Mouse (Mus musculus): Measurements from ENCODE around the gene Cdh16.
A peak's percentile ranks its signal among the peaks of the same experiment; 100 is the strongest.

The Cdh16 gene

DNA sequence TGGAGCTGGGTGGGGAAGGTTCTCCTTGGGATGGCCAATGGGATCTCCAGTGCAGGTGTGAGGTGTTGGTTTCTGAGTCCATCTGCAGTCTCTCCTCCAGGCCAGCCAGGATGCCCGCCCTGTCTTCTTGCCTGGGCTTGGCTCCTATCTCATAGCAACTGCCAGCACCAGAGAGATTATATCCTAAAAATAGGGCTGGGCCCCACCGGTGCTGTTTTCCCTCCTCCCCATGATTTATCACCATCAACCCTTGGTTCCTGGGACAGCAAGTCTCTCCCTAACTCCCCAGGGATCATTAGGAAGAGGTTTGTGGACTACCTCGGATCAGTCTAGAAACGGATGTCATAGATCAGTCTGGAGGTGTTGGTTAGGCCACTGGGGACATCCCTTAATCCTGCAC is 11.1 kb downstream of the Cdh16 start:
- DNase-seq (ENCODE audit: low read depth in 1 of 2, low spot score in 2 of 2): no peak

DNA sequence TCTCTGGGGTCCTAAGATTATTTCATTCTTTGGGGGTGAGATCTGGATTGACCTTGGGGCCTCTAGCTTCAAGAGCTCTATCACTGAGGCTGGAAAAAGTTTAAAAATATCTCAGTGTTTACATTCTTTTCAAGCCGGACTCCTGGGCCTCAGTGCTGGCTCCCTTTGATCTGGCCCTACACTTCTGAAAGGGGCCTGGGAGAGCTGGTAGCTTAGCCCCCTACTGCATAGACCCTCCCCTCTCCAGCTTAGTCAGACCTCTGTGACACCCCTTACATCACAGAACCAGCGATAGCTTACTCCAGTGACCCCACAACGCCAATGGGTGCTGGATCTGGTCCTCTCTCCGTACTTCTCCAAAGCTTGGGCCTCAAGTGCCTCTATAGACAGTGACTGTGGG is 12.6 kb downstream of the Cdh16 start:
- no peak for DNase-seq (ENCODE audit: low read depth in 1 of 2, low spot score in 2 of 2)

DNA sequence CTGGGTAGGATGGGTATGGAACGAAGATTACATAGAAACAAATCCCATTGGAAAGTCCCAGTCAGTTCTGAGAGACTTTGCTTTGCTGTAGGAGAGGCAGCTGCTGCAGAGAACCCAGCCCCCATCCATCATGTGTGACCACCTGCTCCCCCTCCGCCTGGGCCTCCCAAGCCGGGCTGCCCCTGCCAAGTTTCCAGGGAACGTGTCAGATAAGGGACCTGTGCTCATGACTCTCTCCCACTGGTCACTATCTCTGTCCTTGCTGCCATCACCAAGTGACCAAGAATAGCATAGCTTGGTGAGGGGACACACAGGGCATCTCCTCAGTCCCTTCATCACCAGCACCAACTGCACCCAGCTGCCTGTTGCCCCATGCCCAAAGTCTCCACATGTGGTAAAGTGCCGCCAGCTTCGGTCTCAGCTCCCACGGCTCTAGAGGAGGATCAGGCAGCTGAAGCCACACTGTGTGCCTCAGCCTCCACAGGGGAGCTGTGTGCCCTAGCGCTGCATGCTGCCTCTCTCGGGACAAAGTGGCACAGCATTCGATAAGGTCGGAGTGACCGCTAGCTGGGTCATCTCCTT is 13.9 kb downstream of the Cdh16 start:
- DNase-seq (ENCODE audit: low read depth in 1 of 2, low spot score in 2 of 2): no peak

DNA sequence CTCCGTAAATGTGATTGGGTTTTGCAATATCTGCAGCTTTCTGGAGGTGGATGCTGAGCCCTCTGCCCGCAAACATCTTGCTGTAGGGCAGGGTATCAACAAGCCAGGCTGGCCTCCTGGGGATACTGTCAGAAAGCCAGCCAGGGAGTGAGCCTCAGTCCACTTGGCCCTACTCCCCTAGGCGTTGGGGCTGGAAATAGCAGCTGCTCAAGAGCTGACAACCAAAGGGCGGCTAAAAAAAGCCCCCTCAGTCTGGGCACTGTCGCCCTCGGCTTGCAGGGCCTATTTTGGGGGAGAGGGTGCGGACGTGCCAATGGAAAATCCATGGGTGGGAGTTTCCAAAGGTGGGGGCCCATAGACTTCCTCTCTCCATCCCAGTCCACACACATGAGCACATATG is 15.0 kb downstream of the Cdh16 start:
- no peak for DNase-seq (ENCODE audit: low read depth in 1 of 2, low spot score in 2 of 2)

DNA sequence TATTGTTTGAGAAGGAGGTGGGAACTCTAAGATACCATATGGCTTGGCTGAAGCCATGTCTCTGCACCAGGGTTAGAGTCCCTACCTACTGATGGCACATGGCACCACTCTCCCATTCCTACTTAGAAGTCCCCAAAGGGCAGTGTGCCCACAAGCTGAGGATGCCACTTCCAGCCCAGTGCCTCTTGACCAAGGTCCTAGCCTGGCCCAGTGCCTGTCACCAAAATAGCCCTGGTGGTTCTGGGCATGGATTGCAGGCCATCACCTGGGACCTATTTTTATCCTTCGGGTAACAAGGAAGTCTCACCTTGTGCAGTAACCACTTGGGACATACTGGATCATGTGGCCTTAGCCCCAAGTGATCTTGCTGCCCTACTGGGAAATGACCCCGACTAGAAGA is 16.3 kb downstream of the Cdh16 start:
- DNase-seq (ENCODE audit: low read depth in 1 of 2, low spot score in 2 of 2): no peak

DNA sequence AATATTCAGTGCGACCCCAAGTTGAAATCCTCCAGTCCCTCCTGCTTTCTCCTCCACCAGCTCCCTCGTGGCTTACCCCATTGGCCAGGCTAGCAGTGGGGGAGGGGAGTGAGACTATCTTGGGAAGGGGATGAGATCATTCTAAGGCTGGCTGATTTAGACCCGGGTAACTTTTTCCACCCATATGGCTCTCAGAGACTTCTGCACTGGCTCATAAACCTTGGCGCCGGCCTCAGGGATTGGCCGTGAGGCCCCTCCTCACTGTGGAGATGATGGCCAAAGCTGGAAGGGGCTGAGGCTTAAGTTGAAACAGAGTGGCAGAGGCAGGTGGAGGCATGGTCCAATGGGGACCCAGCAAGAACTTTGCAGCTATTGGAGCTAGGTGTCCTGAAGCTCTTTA is 17.9 kb downstream of the Cdh16 start:
- no peak for DNase-seq (ENCODE audit: low read depth in 1 of 2, low spot score in 2 of 2)

DNA sequence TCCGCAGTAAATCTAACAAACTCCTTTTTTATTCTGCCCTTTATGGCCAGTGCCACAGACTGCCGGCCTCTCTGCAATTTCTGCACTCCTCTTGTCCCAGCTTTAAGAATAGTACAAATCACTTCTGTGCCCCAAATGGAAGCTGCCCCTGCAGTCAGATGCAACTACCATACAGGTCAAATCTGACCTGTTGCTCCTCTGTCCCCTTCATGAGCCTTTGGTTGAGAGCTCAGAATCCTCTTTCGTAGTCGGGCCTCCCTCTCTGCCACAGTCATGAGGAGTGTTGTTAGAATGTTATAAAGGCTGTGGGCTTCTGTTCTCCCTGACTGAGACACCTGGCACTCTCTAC is 21.0 kb downstream of the Cdh16 start:
- DNase-seq (ENCODE audit: low read depth in 1 of 2, low spot score in 2 of 2): no peak

DNA sequence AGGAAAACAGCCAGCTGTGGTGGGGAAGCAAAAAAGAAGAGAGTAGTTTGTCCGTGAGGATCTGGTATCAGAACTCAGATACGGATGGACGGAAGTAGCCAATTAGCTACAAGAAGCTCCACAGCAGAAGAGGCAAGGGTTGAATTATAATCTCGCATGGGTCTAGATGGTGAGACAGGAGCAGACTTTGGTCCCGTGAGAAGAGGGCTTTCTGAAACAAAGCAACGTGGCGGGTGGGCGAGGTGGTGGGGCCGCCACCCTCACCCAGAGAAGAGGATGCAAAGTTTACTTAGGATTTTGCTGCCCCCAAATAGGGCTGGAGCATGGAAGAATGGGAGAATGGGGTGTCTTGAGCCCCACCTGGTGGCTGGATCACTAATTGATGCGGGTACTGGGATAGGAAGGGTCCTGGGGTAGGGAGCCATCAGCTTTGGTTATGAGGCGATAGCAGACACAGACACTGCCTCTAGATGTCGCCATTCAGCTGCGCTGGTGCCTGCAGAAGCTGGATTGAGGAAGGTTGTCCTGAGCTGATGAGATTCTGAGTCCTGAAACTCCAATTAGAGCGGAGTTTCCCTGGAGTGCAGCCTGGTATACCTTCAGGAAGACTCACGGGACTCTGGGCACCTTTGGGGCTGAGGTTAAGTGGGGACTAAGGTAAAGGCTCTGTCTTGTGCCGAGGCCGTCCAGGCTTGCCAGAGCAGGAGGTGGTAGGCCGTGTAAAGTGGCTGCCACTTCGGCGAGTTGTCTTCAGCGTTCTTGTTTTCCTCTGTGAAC is 21.5 kb downstream of the Cdh16 start:
- DNase-seq (ENCODE audit: low read depth in 1 of 2, low spot score in 2 of 2): peak; percentile 42 to 50

DNA sequence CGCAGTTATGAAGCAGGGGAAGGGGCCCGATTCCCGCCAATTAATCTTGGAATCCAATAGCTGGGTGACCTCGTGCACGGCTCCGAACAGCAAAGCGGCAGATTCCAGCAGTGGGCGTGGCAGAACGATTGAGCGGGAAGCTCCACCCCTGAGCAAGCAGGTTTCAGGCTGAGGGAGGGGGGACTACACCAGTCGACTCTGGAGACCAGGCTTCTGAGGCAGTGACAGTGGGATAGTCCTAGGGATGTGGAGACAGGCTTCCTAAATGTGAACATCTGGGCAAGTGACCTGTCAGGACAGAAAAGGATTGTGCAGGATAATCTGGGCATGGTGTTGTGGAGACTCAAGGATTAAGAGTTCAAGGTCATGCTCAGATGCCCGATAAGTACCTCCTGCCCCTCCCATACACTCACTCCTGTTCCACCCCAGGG is 22.2 kb downstream of the Cdh16 start:
- no peak for DNase-seq (ENCODE audit: low read depth in 1 of 2, low spot score in 2 of 2)

DNA sequence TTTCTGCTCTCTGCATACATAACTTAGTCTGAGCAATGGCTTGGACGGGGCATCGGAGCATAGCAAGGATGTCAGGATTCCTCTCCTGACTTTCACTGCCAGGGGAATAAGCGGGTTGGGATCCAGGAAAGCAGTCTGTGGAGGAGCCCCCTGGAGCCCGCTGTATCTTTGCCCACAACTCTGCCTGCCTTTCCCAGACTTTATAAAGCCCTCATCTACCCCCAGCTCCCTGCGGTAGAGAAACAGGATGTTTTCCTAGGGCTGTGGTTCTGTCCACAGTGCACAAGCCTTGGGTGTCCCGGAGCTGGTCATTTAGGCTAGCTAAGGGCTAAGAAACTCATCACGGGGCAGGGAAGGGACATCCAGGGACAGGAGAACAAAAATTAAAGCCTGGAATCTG is 22.8 kb downstream of the Cdh16 start:
- DNase-seq (ENCODE audit: low read depth in 1 of 2, low spot score in 2 of 2): no peak

DNA sequence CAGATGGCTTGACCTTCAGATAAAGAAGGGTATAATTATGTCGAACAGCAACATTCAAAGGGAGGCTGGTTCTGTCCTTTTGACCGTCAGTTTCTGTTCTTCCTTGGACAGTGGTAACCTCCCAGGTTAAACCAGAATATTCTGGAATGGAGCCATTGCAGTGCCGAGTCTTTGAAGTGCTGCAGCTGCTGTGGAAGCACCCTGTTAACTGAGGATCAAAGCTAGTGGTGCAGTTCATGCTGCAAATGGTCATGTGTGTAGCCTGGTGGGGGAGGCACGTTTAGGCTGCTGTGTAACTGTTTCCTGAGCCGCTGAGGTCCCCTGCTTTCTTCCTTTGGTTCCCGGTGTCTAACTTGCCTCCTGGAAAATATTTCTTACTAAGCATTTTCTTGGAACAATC is 25.7 kb downstream of the Cdh16 start:
- no peak for DNase-seq (ENCODE audit: low read depth in 1 of 2, low spot score in 2 of 2)

DNA sequence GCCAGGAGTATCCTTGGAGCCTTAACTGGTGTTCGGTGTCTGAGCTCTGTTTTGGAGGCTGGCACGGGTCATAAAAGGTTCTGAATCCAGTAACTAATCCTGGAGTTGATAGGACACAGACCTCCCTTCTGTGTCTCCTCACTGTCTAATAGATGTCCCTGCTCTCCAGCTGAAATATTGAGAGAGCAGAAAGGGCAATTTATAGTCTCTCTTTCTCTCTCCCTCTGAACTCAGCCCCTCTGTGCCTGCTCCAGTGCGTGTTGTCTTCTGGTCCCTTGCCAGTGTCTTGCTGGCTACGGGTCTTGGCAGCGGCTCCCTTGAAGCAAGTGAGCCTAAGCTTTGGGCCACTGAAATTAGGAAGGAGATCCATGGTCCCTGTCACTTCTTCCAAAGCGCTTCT is 26.5 kb downstream of the Cdh16 start:
- no peak for DNase-seq (ENCODE audit: low read depth in 1 of 2, low spot score in 2 of 2)

DNA sequence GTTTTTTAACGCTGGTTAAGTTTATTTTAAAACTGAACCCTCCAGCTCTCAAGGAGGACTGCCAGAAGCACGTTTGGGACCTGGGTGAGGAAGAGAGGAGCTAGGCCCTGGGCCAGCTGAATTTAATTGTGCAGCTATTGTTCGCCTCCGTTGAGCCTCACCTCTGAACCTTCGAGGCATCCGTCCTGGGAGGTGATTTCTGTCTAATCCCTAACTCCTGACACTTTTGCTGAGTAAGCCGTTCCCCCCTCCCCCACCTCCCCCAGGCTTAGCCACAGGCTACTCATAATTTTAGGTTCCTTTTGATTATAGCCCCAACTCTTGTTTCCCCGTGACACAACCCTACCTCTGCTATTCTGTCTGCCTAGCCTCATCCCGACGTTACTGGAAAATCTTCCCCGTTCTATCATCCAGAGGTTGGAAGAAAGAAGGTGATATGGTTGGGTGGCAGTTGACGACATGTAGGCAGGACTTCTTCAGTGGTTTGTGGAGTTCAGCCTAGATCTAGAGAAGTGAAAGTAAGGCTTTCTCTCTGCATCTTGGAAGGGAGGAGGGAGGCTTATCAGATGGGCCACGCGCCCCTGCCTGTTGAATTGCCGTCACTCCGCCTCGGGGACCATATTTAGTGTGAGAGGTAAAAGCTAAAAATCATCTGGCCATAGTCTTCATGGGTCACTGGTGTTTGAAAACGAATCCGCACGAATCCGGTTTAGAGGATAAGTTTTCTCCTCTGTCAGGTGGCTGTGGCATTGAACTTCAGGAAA is 28.2 kb downstream of the Cdh16 start:
- DNase-seq (ENCODE audit: low read depth in 1 of 2, low spot score in 2 of 2): no peak

DNA sequence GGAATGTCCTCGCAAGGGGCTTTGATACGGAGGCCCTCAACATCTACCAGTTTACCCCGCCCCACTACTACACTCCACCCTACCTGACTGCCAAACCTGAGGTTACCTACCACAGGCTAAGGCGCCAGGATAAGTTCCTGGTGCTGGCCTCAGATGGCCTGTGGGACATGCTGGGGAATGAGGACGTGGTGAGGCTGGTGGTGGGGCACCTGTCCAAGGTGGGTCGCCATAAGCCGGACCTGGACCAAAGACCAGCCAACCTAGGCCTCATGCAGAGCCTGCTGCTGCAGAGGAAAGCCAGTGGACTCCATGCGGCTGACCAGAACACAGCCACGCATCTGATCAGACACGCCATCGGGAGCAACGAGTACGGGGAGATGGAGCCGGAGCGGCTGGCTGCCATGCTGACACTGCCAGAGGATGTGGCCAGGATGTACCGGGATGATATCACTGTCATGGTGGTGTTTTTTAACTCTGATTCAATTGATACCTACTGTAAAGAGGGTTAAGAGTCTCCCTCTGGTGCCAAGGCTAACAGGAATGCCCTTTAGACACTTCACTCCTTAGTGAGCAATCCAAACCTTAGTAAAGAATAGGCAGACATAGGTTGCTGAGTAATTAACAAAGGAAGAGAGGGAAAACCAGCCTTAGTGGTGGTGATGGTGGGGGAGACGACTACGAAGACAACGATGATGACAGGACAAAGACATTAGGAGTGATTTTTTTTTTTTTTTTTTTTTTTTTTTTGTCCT is 29.4 kb downstream of the Cdh16 start:
- no peak for DNase-seq (ENCODE audit: low read depth in 1 of 2, low spot score in 2 of 2)

DNA sequence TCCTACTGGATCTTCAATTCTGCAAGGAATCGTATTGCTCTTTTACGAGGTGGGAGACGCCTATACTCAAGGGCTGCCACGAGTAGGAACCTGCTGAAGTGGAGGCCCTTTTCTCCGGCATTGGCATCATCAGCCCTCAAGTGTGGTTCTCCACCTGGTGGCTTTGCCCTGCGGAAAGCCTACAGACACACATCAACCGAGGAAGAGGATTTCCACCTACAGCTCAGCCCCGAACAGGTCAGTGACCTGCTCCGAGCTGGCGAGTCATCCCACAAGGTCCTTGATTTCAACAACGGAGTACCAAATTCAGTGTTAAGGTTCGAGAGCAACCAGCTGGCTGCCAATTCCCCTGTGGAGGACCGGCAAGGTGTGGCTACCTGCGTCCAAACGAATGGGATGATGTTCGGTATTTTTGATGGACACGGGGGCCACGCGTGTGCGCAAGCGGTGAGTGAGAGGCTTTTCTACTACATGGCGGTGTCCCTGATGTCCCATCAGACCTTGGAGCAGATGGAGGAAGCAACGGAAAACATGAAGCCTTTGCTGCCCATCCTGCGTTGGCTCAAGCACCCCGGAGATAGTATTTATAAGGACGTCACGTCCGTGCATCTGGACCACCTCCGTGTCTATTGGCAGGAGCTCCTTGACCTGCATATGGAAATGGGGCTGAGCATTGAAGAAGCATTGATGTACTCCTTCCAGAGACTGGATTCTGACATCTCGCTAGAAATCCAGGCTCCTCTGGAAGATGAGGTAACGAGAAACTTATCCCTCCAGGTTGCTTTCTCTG is 30.5 kb downstream of the Cdh16 start:
- DNase-seq (ENCODE audit: low read depth in 1 of 2, low spot score in 2 of 2): no peak

DNA sequence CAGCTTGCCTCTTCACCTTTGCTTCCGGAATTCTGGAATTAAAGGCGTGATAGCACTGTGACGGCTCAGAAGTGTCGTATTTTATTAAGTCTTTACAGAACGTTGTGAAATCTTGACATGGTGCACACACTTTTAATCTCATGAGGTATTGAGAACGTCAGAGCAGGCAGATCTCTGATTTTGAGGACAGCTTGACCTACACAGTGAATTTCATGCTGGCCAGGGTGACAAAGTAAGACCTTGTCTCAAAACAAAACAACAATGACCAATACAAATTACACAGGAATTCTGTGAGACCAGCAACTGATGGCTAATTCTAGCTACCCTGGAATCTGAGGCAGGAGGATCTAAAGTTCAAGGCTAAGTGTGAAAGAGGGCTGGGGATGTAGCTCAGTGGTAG is 31.6 kb downstream of the Cdh16 start:
- DNase-seq (ENCODE audit: low read depth in 1 of 2, low spot score in 2 of 2): no peak

DNA sequence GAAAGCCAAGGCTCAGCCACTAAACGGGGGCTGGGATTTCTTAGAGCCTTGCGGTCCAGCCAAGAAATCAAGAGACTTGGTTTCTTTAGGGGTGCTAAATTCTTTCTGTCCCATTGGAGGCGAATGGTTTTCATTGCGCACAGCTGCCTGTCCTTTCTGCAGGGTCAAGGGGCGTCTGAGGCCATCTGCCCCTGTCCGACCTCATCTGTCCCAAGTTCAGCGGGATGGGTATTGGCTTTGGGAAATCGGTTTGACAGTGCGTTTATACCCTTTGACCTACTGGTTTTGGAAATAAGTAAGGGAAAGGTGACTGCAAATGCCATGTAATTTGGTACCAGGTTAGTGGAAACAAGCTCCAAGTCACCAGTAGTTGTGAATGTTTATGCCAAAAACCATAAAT is 32.3 kb downstream of the Cdh16 start:
- no peak for DNase-seq (ENCODE audit: low read depth in 1 of 2, low spot score in 2 of 2)

DNA sequence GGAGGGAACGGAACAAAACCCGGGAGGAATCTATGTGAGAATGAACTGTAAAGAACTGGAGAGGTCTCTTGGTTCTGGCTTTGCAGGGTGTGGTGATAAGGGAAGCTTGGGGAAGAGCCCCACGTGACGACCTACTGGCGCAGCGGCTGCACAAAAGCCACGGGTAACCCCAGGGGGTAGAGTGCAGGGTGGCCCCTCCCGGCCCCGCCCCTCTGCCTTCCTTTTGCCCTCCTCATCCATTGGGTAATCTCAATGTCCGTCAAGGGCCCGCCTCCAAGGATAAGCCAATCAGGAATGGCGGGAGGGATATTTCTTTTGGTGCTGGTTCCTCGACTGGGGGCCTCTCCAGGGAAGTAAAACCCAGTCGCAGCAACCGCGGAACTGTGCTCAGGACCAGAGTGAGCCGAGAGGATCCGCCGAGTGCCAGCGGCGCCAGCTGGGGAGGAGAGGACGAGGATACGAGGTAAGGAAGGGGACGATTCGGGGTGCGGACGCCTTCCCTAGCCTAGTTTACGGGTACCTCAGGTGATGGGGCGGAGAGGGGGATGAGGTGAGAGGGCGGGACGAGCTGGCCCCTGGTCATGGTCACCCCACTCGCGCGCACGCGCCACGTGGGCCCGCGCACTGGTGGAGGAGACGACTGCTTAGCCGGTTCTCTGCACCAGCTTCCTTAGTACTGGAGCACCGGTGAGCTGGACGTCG is 32.9 kb downstream of the Cdh16 start, which contains the start of gene Pdp2:
Gene Pdp2 (plus strand): TSS at position 319 of the 702 bp plus-strand sequence.
- DNase-seq (ENCODE audit: low read depth in 1 of 2, low spot score in 2 of 2): peak; percentile 68 to 79

DNA sequence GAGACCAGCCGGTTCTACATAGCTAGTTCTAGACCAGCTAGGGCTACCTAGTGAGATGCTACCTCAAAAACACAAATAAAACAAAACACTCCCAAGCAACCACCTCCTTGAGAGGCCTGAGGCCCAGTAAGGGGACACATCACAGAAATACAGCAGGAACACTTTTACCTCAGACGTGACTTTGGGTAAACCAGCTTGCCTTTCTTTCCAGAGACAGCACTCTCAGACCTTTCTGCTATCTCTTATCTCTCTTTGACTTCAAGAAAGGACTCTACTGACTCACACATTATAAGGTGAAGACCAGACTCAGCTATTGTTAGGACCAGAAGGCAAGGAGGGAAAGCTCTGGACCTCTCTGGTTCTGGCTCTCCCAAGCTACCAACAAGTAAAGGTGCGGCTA is 33.9 kb downstream of the Cdh16 start:
- no peak for DNase-seq (ENCODE audit: low read depth in 1 of 2, low spot score in 2 of 2)

DNA sequence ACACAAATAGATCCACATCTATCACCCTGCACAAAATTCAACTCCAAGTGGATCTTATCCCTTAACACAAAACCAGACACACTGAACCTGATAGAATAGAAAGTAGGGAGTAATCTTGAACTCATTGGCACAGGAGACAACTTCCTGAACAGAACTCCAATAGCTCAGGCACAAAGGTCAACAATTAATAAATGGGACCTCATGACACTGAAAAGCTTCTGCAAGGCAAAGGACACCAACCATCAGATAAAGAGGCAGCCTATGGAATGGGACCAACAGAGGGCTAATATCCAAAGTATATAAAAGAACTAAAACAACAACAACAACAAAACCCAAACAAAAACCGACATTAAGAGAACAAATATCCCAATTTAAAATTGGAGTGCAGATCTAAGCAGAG is 39.7 kb downstream of the Cdh16 start:
- no peak for DNase-seq (ENCODE audit: low read depth in 1 of 2, low spot score in 2 of 2)

All from monocyte, adult 2 months (primary cell).